Mouse (Mus musculus): ENCODE measurements at regions not wholly inside any gene's neighbourhood (a gene's known extent, or its start where the extent isn't known, plus 50 kb on each side); places are given as distances from the start of the nearest gene placed in this dataset.

DNA sequence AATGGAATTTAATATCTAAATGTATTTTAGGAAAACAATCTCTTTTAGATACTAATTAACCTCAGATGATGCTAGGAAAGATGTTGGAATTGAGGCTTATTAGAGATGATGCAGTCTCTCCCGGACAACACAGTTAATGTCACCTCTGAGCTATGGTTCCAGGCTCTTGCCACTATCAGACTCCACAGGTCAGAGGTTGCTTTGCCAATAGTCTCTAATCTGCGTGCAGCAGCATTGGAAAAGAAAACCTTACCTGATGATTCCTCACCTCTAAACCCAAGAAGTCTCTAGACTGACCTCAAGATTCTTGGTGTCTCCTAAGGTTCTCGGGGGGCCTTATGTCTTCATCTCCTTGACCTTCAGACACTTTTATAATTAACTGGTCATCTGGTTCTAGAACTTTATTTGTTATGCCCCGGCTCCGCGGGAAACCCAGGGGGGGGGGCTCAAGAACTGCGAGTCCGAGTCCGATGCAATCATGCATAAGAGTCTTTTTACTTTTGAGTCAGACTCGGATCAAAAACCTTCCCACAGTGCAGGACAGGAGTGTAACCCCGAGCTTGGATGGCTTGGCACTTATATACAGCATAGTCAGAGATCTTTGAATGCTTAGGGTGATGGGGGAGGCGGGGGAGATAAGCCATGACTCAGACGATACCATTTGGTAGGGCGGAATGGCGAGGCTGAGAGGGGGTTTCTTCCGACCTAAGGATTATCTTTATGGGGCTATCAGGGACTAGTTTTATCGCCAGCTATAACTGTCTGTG lies 626.9 kb downstream of the Zfp706 start:
- DNase-seq (ENCODE audit: low spot score in 2 of 2), result no peak

DNA sequence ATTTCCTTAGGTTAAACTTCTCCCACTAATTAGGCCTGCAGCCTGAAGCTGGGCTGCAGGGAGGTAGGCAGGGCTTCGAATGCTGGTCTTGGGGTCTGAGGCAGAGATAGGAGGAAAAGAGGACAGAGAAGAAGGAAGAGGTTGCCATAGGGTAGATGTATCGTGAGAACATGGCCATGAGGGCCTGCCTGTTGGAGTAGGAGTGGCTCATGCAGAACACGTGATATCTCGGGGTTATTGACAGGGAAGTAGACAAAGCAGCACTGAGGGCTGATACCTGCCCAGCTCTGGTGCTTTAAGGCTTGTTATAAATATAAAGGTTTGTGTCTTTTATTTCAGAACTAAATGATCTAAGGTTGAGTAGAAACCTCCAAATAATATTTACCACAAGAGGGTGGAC lies 628.9 kb downstream of the Zfp706 start:
- no peak for DNase-seq (ENCODE audit: low spot score in 2 of 2)

- no peak for DNase-seq (ENCODE audit: low spot score in 2 of 2)
Measured at GRCm38 (mm10) chr15:36376551-36376950, 631.0 kb downstream of the Zfp706 start.

- no peak for DNase-seq (ENCODE audit: low spot score in 2 of 2)
Measured at GRCm38 (mm10) chr15:36375549-36375885, 632.1 kb downstream of the Zfp706 start.

DNA sequence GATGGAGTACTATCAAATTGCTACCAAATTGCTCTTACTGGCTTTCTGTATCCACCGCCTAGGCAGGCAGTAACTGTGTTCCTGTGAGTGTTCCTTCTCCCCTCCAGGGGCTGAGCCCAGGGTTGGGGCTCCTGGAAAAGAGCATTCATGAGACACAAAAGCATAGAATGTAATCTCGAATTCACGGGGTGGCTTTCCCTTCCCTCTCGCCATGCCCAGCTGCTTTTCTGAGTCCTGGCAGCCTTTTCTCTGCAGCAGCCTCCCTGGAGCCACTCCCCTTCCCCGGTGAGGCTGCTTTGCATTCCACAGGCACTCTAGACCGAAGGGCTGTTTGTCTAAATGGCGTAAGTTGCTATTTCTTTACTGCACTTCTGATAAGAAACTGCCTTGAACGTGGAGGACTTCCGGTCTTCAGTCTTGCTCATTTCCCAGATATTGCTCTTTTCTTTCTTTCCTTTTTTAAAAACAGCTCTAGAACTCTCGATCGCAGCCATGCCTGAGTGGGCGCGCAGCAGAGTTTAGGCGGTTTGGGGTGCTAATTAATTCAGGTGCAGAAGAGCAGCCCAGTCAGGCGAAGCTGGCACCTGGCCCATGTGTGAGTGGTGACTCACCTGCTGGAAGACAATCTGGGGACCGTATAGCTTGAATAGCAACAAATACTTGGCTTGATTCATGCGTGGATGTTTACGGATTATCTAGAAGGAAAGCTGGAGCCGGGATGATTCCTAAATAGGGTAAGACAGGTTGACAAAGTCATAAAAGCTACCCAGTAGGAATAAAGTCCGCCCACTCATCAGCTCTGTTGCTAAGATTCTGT lies 632.6 kb downstream of the Zfp706 start:
- DNase-seq (ENCODE audit: low spot score in 2 of 2), result peak; percentile 39 to 49

- DNase-seq (ENCODE audit: low spot score in 2 of 2), result peak in 1 of 2 experiments; percentile 16
Measured at GRCm38 (mm10) chr15:36373900-36374611, 633.5 kb downstream of the Zfp706 start.

GRCm38 (mm10) chr15:36373481-36373880 lies 634.1 kb downstream of the Zfp706 start:
- no peak for DNase-seq (ENCODE audit: low spot score in 2 of 2)

DNA sequence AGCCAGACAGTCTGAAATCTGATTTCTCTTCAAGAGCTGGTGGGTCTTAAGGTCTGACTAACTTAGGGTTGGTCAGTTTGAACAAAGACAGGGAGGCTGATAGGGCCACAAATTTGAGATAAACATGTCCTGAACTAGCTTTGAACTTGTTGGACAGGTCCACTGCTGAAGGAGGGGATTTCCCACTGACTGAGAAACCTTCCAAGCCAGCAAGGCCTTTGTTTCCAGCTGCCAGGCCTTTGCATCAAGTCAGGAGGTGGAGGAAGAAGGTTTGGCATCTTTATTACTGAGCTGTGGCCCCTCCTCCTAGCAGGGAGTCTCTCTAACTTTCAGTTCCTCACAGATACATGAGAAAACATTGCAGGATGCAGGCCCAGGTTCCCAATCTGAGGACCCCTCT lies 636.2 kb downstream of the Zfp706 start:
- no peak for DNase-seq (ENCODE audit: low spot score in 2 of 2)

- no peak for DNase-seq (ENCODE audit: low spot score in 2 of 2)
Measured at GRCm38 (mm10) chr15:36370906-36371305, 636.7 kb downstream of the Zfp706 start.

- DNase-seq (ENCODE audit: low spot score in 2 of 2), result no peak
Measured at GRCm38 (mm10) chr15:36367296-36367695, 640.3 kb downstream of the Zfp706 start.

DNA sequence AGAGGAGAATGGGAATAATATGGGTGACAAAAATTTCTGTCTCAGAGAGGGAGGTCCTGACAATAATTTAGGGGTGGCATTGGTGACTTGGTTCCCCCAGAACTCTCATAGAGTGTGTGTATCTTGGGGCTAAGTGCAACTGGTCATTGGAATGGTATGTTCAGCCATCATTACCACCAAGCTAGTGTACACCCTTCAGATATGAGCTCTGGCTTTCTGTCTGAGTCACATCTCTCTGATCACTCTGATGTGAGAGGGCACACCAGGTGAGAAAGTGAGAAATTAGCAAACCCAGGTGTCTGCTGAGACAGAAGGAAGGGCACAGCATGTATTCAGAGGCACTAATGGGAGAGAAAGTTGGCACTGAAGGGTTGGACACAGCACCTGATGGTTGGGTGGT lies 642.8 kb downstream of the Zfp706 start:
- no peak for DNase-seq (ENCODE audit: low spot score in 2 of 2)

GRCm38 (mm10) chr15:36364062-36364461 lies 643.5 kb downstream of the Zfp706 start:
- DNase-seq (ENCODE audit: low spot score in 2 of 2), result no peak

DNA sequence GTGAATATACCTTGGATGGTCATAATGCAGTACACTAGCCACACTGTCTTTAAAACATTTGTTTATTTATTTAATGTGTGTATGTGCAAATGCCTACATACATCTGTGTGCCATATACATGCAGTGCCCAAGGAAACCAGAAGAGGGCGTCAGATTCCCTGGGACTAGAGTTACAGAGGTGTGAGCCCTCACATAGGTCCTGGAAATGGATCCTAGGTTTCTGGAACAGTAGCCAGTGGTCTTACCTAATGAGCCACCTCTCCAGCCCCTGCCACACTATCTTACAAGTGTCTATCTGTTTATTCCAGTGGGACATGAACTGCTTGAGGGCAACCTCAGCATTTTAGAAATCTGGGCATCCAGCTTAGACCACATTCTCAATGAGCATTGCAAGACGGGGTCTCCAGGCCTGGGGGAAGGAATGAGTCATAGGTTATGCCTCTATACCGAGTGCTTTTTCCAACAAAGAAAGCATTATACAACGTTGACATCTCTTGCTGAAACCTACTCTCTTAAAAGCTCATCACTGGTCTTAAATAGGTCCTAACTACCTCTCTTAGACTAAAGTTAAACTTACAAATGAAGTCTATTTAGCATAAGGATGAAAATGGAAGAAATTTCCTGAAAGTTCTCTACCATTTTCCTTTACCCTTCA lies 644.5 kb downstream of the Zfp706 start:
- DNase-seq (ENCODE audit: low spot score in 2 of 2), result no peak

- no peak for DNase-seq (ENCODE audit: low spot score in 2 of 2)
Measured at GRCm38 (mm10) chr15:36361522-36362148, 645.9 kb downstream of the Zfp706 start.

GRCm38 (mm10) chr15:36360694-36361521 lies 646.7 kb downstream of the Zfp706 start:
- DNase-seq (ENCODE audit: low spot score in 2 of 2), result no peak

DNA sequence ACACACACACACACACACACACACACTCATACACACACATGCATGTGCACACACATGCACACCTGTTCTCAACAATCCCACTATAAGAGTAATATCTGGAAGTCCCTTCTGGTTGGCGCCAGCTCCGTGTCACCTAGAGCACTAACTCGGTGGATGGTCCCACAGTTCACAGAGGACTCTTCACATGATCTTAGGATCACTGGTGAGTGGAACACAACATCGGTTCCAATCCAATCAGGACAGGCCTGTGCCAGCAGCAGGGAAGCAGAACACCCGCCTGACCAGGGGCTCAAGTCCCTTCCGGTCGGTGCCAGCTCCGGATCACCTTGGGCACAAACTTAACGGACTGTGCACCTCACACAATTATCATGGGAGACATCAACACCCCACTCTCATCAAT lies 651.7 kb downstream of the Zfp706 start:
- DNase-seq (ENCODE audit: low spot score in 2 of 2), result no peak

- no peak for DNase-seq (ENCODE audit: low spot score in 2 of 2)
Measured at GRCm38 (mm10) chr15:36354545-36354944, 653.0 kb downstream of the Zfp706 start.

GRCm38 (mm10) chr15:36353793-36354192 lies 653.8 kb downstream of the Zfp706 start:
- no peak for DNase-seq (ENCODE audit: low spot score in 2 of 2)

DNA sequence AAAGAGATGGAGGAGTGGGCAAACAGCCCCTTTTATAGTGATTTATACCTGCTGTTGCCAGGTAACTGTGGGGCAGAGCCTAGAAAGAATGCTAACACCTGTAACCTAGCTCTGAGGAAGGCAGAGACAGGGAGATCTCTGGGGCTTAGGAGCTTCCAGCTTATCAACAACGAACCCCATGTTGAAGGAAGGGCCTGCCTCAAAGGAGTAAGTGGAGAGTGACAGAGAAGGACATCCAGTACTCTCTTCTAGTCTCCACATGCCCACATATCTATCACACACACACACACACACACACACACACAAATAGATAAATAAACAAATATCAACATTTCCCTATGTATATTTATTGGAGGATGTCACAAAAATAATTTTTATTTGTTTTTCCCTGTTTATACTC lies 654.6 kb downstream of the Zfp706 start:
- no peak for DNase-seq (ENCODE audit: low spot score in 2 of 2)

GRCm38 (mm10) chr15:36351693-36352092 lies 655.9 kb downstream of the Zfp706 start:
- DNase-seq (ENCODE audit: low spot score in 2 of 2), result no peak
